Mouse (Mus musculus): ENCODE measurements around the gene Selenov. TPM values are rescaled to one million over a fixed set of nuclear protein-coding genes. Genes with fewer than 3 reads are reported as not detected.

Selenov gene
- polyA plus RNA-seq (2014; fragmentation: Nextera tagmentation; extraction: Ambion mirVana), result 0.46 and 0.52 TPM in 2 replicates

GRCm38 (mm10) chr7:28290638-28291590 is at the start of gene Selenov:
Gene Selenov (minus strand): TSS chr7:28291186.
- Histone ChIP-seq H3K4me3 (ENCODE audit: low read depth, low read length) (peak within 1 kb of the TSS; percentile 24), H3K4me1 (replicated peaks; ENCODE audit: control insufficient read depth, insufficient read depth, low read length) (no peaks in the 10 kb centered on the region; the same call in 1 of the 2 replicates), H3K9me3 (ENCODE audit: control insufficient read depth, low read length) (no peaks in the 10 kb centered on the region), H3K27me3 (ENCODE audit: control insufficient read depth, insufficient read depth, low read length) (peaks cover 26% of the 10 kb centered on the region), H3K27ac (ENCODE audit: low read depth, low read length) (no peak within 1 kb of the TSS), H3K36me3 (ENCODE audit: control insufficient read depth, insufficient read depth, low read length) (no peaks in the 10 kb centered on the region), H3K4me2 (replicated peaks; ENCODE audit: low read depth, low read length) (peak within 1 kb of the TSS; percentile 41), H3K9ac (ENCODE audit: low read depth, low read length) (peak within 1 kb of the TSS; percentile 24; the same call in 1 of the 2 replicates)
- peak; percentile 65 for DNase-seq (ENCODE audit: low spot score)
- peak; percentile 41; the same call in 1 of the 2 replicates for ATAC-seq (ENCODE audit: low FRiP score)
- WGBS, result under 1% methylated on average over 50 of the region's 52 CpGs

GRCm38 (mm10) chr7:28339213-28339917 is 48.4 kb upstream of the Selenov start:
- H3K27ac ChIP-seq (ENCODE audit: low read depth, low read length), result no peak overlapping the region
- no peaks in the 10 kb centered on the region for H3K4me1 ChIP-seq (replicated peaks; ENCODE audit: control insufficient read depth, insufficient read depth, low read length)
- H3K9me3 ChIP-seq (ENCODE audit: control insufficient read depth, low read length), result no peaks in the 10 kb centered on the region
- peak overlapping the region; percentile 34; the same call in 1 of the 2 replicates for H3K9ac ChIP-seq (ENCODE audit: low read depth, low read length)
- H3K36me3 ChIP-seq (ENCODE audit: control insufficient read depth, insufficient read depth, low read length), result no peaks in the 10 kb centered on the region
- no peaks in the 10 kb centered on the region for H3K27me3 ChIP-seq (ENCODE audit: control insufficient read depth, insufficient read depth, low read length)
- peak overlapping the region; percentile 46; the same call in 1 of the 2 replicates for H3K4me2 ChIP-seq (replicated peaks; ENCODE audit: low read depth, low read length)
- WGBS, result 80% methylated on average over 19 of the region's 19 CpGs
- ATAC-seq (ENCODE audit: low FRiP score) (peak; percentile 19; the same call in 1 of the 2 replicates), DNase-seq (ENCODE audit: low spot score) (peak; percentile 46)
- peak overlapping the region; percentile 96 for H3K4me3 ChIP-seq (ENCODE audit: low read depth, low read length)

GRCm38 (mm10) chr7:28338108-28338998 is 47.4 kb upstream of the Selenov start, which contains the start of gene Supt5:
Gene Supt5 (minus strand): TSS chr7:28338746.
- peak within 1 kb of the TSS; percentile 96 for H3K9ac ChIP-seq (ENCODE audit: low read depth, low read length)
- no peaks in the 10 kb centered on the region for H3K9me3 ChIP-seq (ENCODE audit: control insufficient read depth, low read length)
- H3K4me3 ChIP-seq (ENCODE audit: low read depth, low read length), result peak within 1 kb of the TSS; percentile 96
- H3K4me1 ChIP-seq (replicated peaks; ENCODE audit: control insufficient read depth, insufficient read depth, low read length), result no peaks in the 10 kb centered on the region
- H3K27me3 ChIP-seq (ENCODE audit: control insufficient read depth, insufficient read depth, low read length), result no peaks in the 10 kb centered on the region
- WGBS, result under 1% methylated on average over 75 of the region's 77 CpGs
- peak within 1 kb of the TSS; percentile 83 for H3K4me2 ChIP-seq (replicated peaks; ENCODE audit: low read depth, low read length)
- H3K36me3 ChIP-seq (ENCODE audit: control insufficient read depth, insufficient read depth, low read length), result no peaks in the 10 kb centered on the region
- H3K27ac ChIP-seq (ENCODE audit: low read depth, low read length), result peak within 1 kb of the TSS; percentile 43
- peak; percentile 98 for DNase-seq (ENCODE audit: low spot score)
- peak; percentile 99 for ATAC-seq (ENCODE audit: low FRiP score)

- WGBS, result 91% methylated on average over 2 of the region's 2 CpGs
- H3K9ac ChIP-seq (ENCODE audit: low read depth, low read length), result no peak overlapping the region
Observed at GRCm38 (mm10) chr7:28335471-28335870, 44.5 kb upstream of the Selenov start.

GRCm38 (mm10) chr7:28334534-28334933 is 43.5 kb upstream of the Selenov start:
- Histone ChIP-seq H3K9ac (ENCODE audit: low read depth, low read length) (no peak overlapping the region), H3K27me3 (ENCODE audit: control insufficient read depth, insufficient read depth, low read length) (no peaks in the 10 kb centered on the region), H3K36me3 (ENCODE audit: control insufficient read depth, insufficient read depth, low read length) (peaks cover 2% of the 10 kb centered on the region), H3K4me3 (ENCODE audit: low read depth, low read length) (no peak overlapping the region), H3K4me2 (replicated peaks; ENCODE audit: low read depth, low read length) (no peak overlapping the region), H3K9me3 (ENCODE audit: control insufficient read depth, low read length) (no peaks in the 10 kb centered on the region), H3K27ac (ENCODE audit: low read depth, low read length) (no peak overlapping the region), H3K4me1 (replicated peaks; ENCODE audit: control insufficient read depth, insufficient read depth, low read length) (no peaks in the 10 kb centered on the region)
- DNase-seq (ENCODE audit: low spot score) (no peak), ATAC-seq (ENCODE audit: low FRiP score) (no peak)
- WGBS, result 95% methylated on average over 4 of the region's 4 CpGs

More at GRCm38 (mm10) chr7:28335471-28335870, 44.5 kb upstream of the Selenov start:
- H3K9me3 ChIP-seq (ENCODE audit: control insufficient read depth, low read length), result no peaks in the 10 kb centered on the region
- no peak for ATAC-seq (ENCODE audit: low FRiP score)
- no peak overlapping the region for H3K4me2 ChIP-seq (replicated peaks; ENCODE audit: low read depth, low read length)
- no peak overlapping the region for H3K27ac ChIP-seq (ENCODE audit: low read depth, low read length)
- no peaks in the 10 kb centered on the region for H3K4me1 ChIP-seq (replicated peaks; ENCODE audit: control insufficient read depth, insufficient read depth, low read length)
- no peaks in the 10 kb centered on the region for H3K27me3 ChIP-seq (ENCODE audit: control insufficient read depth, insufficient read depth, low read length)
- no peak for DNase-seq (ENCODE audit: low spot score)
- H3K4me3 ChIP-seq (ENCODE audit: low read depth, low read length), result no peak overlapping the region
- no peaks in the 10 kb centered on the region; the same call in 1 of the 2 replicates for H3K36me3 ChIP-seq (ENCODE audit: control insufficient read depth, insufficient read depth, low read length)

- Histone ChIP-seq H3K4me1 (replicated peaks; ENCODE audit: control insufficient read depth, insufficient read depth, low read length) (no peaks in the 10 kb centered on the region), H3K4me3 (ENCODE audit: low read depth, low read length) (no peak overlapping the region), H3K27ac (ENCODE audit: low read depth, low read length) (no peak overlapping the region), H3K9ac (ENCODE audit: low read depth, low read length) (no peak overlapping the region), H3K9me3 (ENCODE audit: control insufficient read depth, low read length) (no peaks in the 10 kb centered on the region), H3K27me3 (ENCODE audit: control insufficient read depth, insufficient read depth, low read length) (no peaks in the 10 kb centered on the region), H3K4me2 (replicated peaks; ENCODE audit: low read depth, low read length) (no peak overlapping the region), H3K36me3 (ENCODE audit: control insufficient read depth, insufficient read depth, low read length) (peaks cover 22% of the 10 kb centered on the region)
- ATAC-seq (ENCODE audit: low FRiP score) (no peak), DNase-seq (ENCODE audit: low spot score) (no peak)
- 100% methylated on average over 2 of the region's 2 CpGs for WGBS
Observed at GRCm38 (mm10) chr7:28328260-28328659, 37.3 kb upstream of the Selenov start.

GRCm38 (mm10) chr7:28326457-28326856 is 35.5 kb upstream of the Selenov start:
- no peak for DNase-seq (ENCODE audit: low spot score)
- Histone ChIP-seq H3K36me3 (ENCODE audit: control insufficient read depth, insufficient read depth, low read length) (peaks cover 32% of the 10 kb centered on the region), H3K27me3 (ENCODE audit: control insufficient read depth, insufficient read depth, low read length) (no peaks in the 10 kb centered on the region), H3K4me3 (ENCODE audit: low read depth, low read length) (no peak overlapping the region), H3K4me1 (replicated peaks; ENCODE audit: control insufficient read depth, insufficient read depth, low read length) (no peaks in the 10 kb centered on the region), H3K27ac (ENCODE audit: low read depth, low read length) (no peak overlapping the region), H3K9ac (ENCODE audit: low read depth, low read length) (no peak overlapping the region), H3K9me3 (ENCODE audit: control insufficient read depth, low read length) (no peaks in the 10 kb centered on the region), H3K4me2 (replicated peaks; ENCODE audit: low read depth, low read length) (no peak overlapping the region)
- 83% methylated on average over 4 of the region's 4 CpGs for WGBS
- ATAC-seq (ENCODE audit: low FRiP score), result no peak

GRCm38 (mm10) chr7:28325293-28325692 is 34.3 kb upstream of the Selenov start:
- Histone ChIP-seq H3K27me3 (ENCODE audit: control insufficient read depth, insufficient read depth, low read length) (no peaks in the 10 kb centered on the region), H3K9ac (ENCODE audit: low read depth, low read length) (no peak overlapping the region), H3K36me3 (ENCODE audit: control insufficient read depth, insufficient read depth, low read length) (peaks cover 33% of the 10 kb centered on the region), H3K9me3 (ENCODE audit: control insufficient read depth, low read length) (no peaks in the 10 kb centered on the region), H3K4me1 (replicated peaks; ENCODE audit: control insufficient read depth, insufficient read depth, low read length) (no peaks in the 10 kb centered on the region), H3K27ac (ENCODE audit: low read depth, low read length) (no peak overlapping the region), H3K4me3 (ENCODE audit: low read depth, low read length) (no peak overlapping the region), H3K4me2 (replicated peaks; ENCODE audit: low read depth, low read length) (no peak overlapping the region)
- no peak for DNase-seq (ENCODE audit: low spot score)
- WGBS, result 96% methylated on average over 8 of the region's 8 CpGs
- no peak for ATAC-seq (ENCODE audit: low FRiP score)
